Mouse (Mus musculus) bone marrow macrophage, adult 2 months (primary cell): ENCODE results near the gene Gm20671. TPM values are rescaled to one million over a fixed set of nuclear protein-coding genes. Genes with fewer than 3 reads are reported as not detected.
"Not testable (repeated sequence)": the region's sequence is repeated elsewhere in the genome, so short reads cannot be mapped to it uniquely, and the experiment has no call there.

Experiments used
- H3K27ac ChIP-seq: 2 replicates; pipeline ENCODE4 v1.5.1; 2012; ENCODE audit warnings: low read depth, low read length; ENCODE audit not compliant: insufficient read depth
- H3K4me1 ChIP-seq: 2 replicates; pipeline ENCODE4 v1.6.1; 2012; ENCODE audit warnings: low read length; ENCODE audit not compliant: control insufficient read depth, insufficient read depth
- H3K4me3 ChIP-seq: 2 replicates; pipeline ENCODE4 v1.5.1; 2012; ENCODE audit warnings: mild to moderate bottlenecking, low read length, moderate library complexity; ENCODE audit not compliant: insufficient read depth
- CTCF ChIP-seq: IDR thresholded peaks from 2 replicates; pipeline ENCODE4 v1.5.1; 2012; ENCODE audit warnings: low read depth, mild to moderate bottlenecking, low read length, moderate library complexity
- POLR2A ChIP-seq: IDR thresholded peaks from 2 replicates; pipeline ENCODE4 v1.6.1; 2012; ENCODE audit warnings: mild to moderate bottlenecking, low read depth, low read length, borderline replicate concordance
- polyA plus RNA-seq: library from polyadenylated mRNA; stranded (reverse); fragments of >200 nt; gene quantifications from 2 replicates; pipeline ENCODE4 v1.2.4, GENCODE M21; 2012; ENCODE audit not compliant: missing spikeins, insufficient read depth, insufficient read length

The Gm20671 gene
- polyA plus RNA-seq, 1 experiment, result not detected

GRCm38 (mm10) chr5:32815396-32815795 is 11.5 kb downstream of the Gm20671 start:
- TF ChIP-seq POLR2A (no peak), CTCF (no peak)
- no peak overlapping the region for H3K27ac ChIP-seq
- no peaks in the 10 kb centered on the region for H3K4me1 ChIP-seq
- H3K4me3 ChIP-seq, result no peak overlapping the region

- not testable (repeated sequence) for H3K4me3 ChIP-seq, H3K27ac ChIP-seq, H3K4me1 ChIP-seq
Observed at GRCm38 (mm10) chr5:32786454-32786853, 40.5 kb downstream of the Gm20671 start.

GRCm38 (mm10) chr5:32785313-32785915 is 41.5 kb downstream of the Gm20671 start, which contains the start of gene Pisd:
TSS of gene Pisd (minus strand) at chr5:32785646.
- Histone ChIP-seq H3K27ac (peak within 1 kb of the TSS; percentile 11; the same call in 1 of the 2 replicates), H3K4me3 (peak within 1 kb of the TSS; percentile 69), H3K4me1 (peaks cover 9% of the 10 kb centered on the region)
- TF ChIP-seq CTCF (no peak), POLR2A (no peak; the same call in 1 of the 2 replicates)

- TF ChIP-seq POLR2A (no peak), CTCF (no peak)
- peak overlapping the region; percentile 69 for H3K4me3 ChIP-seq
- peaks cover 11% of the 10 kb centered on the region for H3K4me1 ChIP-seq
- no peak overlapping the region for H3K27ac ChIP-seq
Observed at GRCm38 (mm10) chr5:32784726-32785125, 42.2 kb downstream of the Gm20671 start.

GRCm38 (mm10) chr5:32781596-32781995 is 45.3 kb downstream of the Gm20671 start:
- H3K27ac ChIP-seq, result no peak overlapping the region

GRCm38 (mm10) chr5:32778168-32778567 is 48.7 kb downstream of the Gm20671 start:
- no peak for TF ChIP-seq POLR2A
- TF ChIP-seq CTCF, result no peak
- no peak overlapping the region for H3K27ac ChIP-seq
- H3K4me1 ChIP-seq, result peaks cover 17% of the 10 kb centered on the region
- H3K4me3 ChIP-seq, result no peak overlapping the region

More at GRCm38 (mm10) chr5:32781596-32781995, 45.3 kb downstream of the Gm20671 start:
- peaks cover 22% of the 10 kb centered on the region for H3K4me1 ChIP-seq
- H3K4me3 ChIP-seq, result no peak overlapping the region
- TF ChIP-seq CTCF (no peak), POLR2A (no peak)

- Histone ChIP-seq H3K27ac (no peak overlapping the region), H3K4me3 (no peak overlapping the region), H3K4me1 (no peaks in the 10 kb centered on the region)
- TF ChIP-seq CTCF (no peak), POLR2A (no peak)
Observed at GRCm38 (mm10) chr5:32772361-32772760, 54.5 kb downstream of the Gm20671 start.

- Histone ChIP-seq H3K27ac (no peak overlapping the region), H3K4me3 (no peak overlapping the region), H3K4me1 (no peaks in the 10 kb centered on the region)
- TF ChIP-seq CTCF (no peak), POLR2A (no peak)
Observed at GRCm38 (mm10) chr5:32767636-32768373, 59.1 kb downstream of the Gm20671 start.

GRCm38 (mm10) chr5:32767004-32767403 is 59.9 kb downstream of the Gm20671 start:
- Histone ChIP-seq H3K27ac (no peak overlapping the region), H3K4me1 (peaks cover 6% of the 10 kb centered on the region), H3K4me3 (no peak overlapping the region)
- TF ChIP-seq CTCF, result no peak

- TF ChIP-seq POLR2A (no peak), CTCF (no peak)
- Histone ChIP-seq H3K4me1 (peaks cover 40% of the 10 kb centered on the region), H3K4me3 (no peak overlapping the region), H3K27ac (peak overlapping the region; percentile 84)
Observed at GRCm38 (mm10) chr5:32761566-32762140, 65.3 kb downstream of the Gm20671 start.
